Mouse (Mus musculus) adrenal gland (tissue): ENCODE results near the gene Ctf1.
"Not testable (repeated sequence)": the region's sequence is repeated elsewhere in the genome, so short reads cannot be mapped to it uniquely, and the experiment has no call there.

Experiments
- intact Hi-C: fragments of 180-260 bp; cut with DNase I; formaldehyde crosslinking; loops from one replicate; pipeline ENCODE4 v1.15.1; 2025

The Ctf1 gene

DNA sequence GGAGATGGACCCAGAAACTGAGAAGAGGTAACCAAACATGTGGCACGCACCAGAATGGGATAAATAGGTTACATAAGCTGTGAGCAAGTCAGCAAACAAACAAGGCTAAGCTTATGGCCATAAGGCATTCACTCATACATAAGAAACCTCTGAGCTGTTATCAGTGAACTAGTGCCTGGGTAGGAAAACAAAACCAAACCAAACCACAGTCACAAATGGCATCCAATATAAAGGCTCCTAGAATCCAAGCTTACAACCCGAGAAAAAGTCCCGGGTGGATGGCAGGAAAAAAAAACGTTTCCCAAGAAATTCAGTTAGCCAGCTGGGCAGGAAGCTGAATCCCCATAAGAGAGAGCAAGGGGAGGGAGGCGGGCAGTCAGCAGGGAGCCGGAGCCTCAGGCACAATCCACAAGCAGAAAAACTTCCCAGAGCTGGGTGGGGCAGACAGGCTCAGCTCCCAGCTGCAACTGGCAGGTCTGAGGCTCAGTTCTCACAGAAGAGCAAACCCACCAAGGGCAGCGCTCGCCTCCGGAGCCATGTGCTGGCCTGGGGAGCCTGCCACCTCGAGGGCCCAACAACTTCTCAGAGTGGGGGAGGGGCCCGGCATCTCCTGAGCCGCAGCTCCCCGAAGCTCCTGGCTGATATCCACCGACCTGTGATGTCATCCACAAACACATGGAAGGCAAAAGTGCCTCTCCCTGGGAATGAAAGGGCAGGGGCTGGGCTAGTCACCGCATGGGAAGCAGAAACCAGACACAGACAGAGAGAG lies 21.1 kb upstream of the Ctf1 start:
- intact Hi-C loops, result no loop called here

GRCm38 (mm10) chr7:127693290-127693689 lies 19.2 kb upstream of the Ctf1 start:
- intact Hi-C loops, result no loop called here

GRCm38 (mm10) chr7:127693730-127694129 lies 18.8 kb upstream of the Ctf1 start:
- intact Hi-C loops, result not testable (repeated sequence)

GRCm38 (mm10) chr7:127698986-127699385 lies 13.6 kb upstream of the Ctf1 start:
- intact Hi-C loops, result no loop called here

DNA sequence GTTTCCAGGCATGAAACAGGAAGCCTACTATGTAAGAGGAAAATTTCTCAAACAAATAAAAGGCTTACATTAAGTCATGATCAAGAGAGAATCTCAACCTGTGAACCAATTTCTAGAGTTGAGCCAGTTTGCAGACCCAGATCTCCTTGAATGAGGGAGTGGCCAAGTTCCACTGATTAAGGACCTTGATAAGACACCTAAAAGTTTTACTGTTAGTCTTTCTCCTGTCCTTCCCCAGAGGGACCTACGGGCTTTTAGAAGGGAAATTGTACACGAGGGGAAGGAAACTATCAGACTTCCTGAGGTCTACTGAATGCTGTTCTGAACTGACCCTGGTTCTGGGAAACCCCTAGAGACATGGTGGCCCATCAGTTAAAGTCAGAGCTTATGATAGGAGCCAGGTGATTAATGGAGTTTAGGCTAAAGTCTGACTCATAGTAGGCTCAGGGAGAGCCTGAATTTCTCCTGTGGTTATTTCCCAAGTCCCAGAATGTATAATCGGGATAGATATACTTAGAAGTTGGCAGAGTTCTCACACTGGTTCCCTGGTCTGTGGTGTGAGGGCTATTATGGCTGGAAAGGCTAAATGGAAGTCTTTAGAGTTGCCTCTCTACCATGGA lies 11.7 kb upstream of the Ctf1 start:
- intact Hi-C loops, result no loop called here

DNA sequence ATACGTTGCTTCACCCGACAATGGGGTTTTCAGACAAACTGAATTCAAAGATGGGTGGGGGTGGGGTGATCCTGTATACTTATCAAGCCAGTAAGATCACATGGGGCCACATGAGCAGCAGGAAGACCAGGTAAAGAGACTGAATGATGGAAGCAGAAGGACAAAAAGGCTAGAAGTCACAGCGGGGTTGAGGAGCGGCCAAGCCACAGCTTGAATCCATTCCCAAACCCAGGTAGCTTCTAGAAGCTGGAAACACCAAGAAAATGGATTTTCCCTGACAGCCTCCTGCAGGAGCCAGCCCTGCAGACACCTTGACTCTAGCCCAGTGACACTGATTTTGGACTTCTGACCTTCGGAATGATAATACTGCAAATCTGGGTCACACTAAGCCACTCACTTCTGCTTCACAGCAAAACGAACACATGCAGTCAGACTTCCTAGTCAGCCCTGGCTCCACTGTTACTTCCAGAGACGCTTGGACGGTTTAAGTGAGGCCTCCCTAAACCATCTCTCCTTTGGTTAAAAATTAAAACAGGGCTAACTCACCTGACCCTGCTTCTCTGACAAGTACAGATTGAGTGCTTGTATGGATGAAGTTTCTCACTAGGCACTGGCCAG lies 8.9 kb upstream of the Ctf1 start:
- intact Hi-C loops, result no loop called here

DNA sequence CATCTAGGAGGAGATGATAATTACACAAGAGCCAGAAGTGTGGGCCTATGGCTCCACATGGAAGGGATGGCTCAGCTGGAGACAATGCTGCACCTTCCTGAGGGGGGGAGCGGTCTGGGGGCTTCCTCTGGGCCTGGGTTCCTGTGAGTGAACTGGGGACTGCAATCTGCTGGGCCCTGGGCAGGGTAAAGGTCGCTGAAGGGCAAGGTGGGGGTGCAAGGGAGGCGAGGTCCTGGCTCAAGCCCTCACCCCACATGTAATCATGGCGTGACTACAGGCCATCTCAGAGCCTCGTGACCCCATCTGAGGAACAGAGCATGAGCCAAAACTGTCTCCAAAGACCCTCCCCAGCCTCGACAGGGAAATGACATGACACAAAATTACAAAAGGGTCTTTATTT lies 7.9 kb upstream of the Ctf1 start:
- intact Hi-C loops, result no loop called here

DNA sequence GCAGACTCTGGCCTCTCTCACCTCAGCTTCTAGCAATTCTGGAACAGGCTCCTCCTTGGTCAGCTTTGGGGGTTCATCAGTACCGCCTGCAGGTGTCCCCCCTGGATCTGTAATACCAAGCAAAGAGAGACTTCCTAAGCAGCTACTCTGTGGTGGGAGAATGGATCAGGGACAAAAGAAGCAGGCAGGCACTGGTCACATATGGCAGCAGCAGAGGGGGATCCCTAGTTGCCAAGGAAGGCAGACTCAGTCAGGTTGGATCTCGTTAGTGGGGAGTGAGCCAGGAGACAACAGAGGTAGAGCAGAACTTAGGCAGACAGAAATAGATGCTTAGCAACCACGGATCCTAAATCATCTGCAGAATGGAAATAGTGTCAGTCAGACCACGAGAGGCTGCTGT lies 6.8 kb upstream of the Ctf1 start:
- intact Hi-C loops, result no loop called here

GRCm38 (mm10) chr7:127707045-127707956 lies 5.2 kb upstream of the Ctf1 start:
- intact Hi-C loops, result no loop called here

- intact Hi-C loops, result loop anchor here (2.0 kb wide), 1 partner anchor 33 kb away; no protein-coding TSS in a partner anchor
Observed at GRCm38 (mm10) chr7:127707957-127708206, 4.7 kb upstream of the Ctf1 start.

DNA sequence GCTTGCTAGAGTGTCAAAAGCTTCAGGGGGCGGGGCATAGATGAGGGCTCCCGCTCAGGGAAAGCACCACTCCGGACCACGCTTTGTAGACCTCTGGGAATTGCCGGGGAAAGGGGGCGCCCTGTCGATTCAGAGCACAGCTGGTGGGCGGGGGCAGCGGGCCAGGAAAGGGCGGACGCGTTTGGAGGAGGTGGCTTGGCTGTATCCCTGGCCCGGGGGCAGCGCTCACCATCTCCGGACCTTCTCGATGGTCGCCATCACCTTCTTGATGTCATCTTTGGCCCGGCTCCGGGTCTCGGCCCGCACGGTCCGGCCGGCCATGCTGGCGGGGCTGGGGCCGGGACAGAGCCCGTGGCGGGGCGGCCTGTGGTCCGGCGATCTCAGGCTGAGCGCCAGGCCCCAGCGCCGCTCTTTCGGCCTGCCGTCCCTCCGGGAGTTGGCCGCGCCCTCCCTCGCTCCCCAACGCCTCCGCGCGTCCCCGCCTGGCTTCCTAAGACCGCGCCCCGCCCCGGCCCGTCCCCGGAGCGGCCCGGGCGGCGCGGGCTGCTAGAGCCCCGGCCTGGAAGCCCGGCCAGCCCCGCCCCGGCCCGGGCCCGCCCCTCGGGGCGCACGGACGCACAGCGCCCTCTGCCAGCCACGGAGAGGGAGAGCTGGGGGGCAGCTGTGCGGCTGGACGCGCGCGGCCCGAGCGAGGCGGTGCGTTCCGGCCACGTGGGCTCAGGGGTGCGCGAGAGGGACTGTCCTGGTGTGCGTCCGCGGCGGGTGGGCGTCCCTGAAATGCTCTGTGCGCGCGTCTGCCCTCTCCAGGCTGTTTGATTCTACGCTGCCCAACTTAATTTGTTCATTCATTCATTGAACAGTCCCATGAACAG lies 4.1 kb upstream of the Ctf1 start, which contains the start of gene Bcl7c:
Gene Bcl7c (minus strand): TSS at position 727 of the 872 bp plus-strand sequence.
- intact Hi-C loops, result loop anchor here (2.0 kb wide), 1 partner anchor 34 kb away; no protein-coding TSS in a partner anchor

- intact Hi-C loops, result loop anchor here (2.0 kb wide), 1 partner anchor 35 kb away; no protein-coding TSS in a partner anchor
Observed at GRCm38 (mm10) chr7:127709261-127709979, 3.1 kb upstream of the Ctf1 start.

- intact Hi-C loops, result no loop called here
Observed at GRCm38 (mm10) chr7:127711031-127711430, 1.5 kb upstream of the Ctf1 start.

DNA sequence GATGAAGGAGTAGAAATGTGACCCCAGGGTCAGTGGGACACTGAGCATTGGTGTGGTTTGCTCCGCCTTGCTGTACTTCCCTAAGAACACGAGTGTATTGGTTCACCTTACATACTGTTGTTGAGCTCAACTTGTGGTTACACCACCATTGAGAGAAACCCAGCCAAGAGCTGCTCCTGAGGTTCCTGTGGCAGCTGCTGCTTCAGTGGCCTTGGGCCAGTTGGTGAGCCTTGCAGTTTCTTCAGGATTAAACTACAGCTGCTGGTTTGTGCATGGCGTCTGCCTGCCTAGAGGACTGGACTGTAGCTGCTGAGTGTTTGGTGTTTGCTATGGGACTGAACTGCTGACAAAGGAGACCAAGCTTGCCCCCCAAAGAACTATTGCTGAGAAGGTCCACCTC lies 1.1 kb upstream of the Ctf1 start:
- intact Hi-C loops, result no loop called here

- intact Hi-C loops, result loop anchor here (5.0 kb wide), 1 partner anchor 42 kb away; no protein-coding TSS in a partner anchor
Observed at GRCm38 (mm10) chr7:127714816-127715215, 2.3 kb downstream of the Ctf1 start.

DNA sequence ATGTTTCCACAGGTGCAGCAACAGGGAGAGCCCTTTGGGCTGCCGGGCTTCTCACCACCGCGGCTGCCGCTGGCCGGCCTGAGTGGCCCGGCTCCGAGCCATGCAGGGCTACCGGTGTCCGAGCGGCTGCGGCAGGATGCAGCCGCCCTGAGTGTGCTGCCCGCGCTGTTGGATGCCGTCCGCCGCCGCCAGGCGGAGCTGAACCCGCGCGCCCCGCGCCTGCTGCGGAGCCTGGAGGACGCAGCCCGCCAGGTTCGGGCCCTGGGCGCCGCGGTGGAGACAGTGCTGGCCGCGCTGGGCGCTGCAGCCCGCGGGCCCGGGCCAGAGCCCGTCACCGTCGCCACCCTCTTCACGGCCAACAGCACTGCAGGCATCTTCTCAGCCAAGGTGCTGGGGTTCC lies 4.5 kb downstream of the Ctf1 start:
- intact Hi-C loops, result loop anchor here (5.0 kb wide), 1 partner anchor 40 kb away; no protein-coding TSS in a partner anchor

- intact Hi-C loops, result loop anchor here (5.0 kb wide), 1 partner anchor 39 kb away; no protein-coding TSS in a partner anchor
Observed at GRCm38 (mm10) chr7:127718339-127718738, 5.8 kb downstream of the Ctf1 start.

DNA sequence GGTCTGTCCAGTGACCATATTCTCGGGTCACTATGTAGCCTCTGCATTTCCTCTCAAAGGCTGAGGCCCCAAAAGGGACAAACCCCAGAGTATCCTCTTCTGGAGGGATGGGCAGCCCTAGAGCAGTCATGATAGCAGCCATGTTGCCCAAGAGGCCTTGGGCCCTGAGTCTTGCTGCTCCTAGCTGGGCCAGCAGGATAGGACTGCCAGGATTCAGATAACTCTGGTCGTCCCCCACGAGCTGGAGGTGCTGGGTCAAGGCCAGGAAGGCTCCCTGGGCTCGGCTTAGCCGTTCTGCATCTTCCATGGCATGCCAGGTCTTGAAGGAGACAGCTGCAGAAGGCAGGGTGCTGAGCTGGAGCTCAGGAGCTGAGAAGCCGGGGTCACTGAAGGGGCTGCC lies 6.7 kb downstream of the Ctf1 start:
- intact Hi-C loops, result loop anchor here (5.0 kb wide), 1 partner anchor 38 kb away; no protein-coding TSS in a partner anchor

GRCm38 (mm10) chr7:127725490-127725889 lies 13.0 kb downstream of the Ctf1 start:
- intact Hi-C loops, result no loop called here

GRCm38 (mm10) chr7:127725924-127726323 lies 13.4 kb downstream of the Ctf1 start:
- intact Hi-C loops, result no loop called here
